Mouse (Mus musculus): Measurements from ENCODE around the gene Ddah1.

GRCm38 (mm10) chr3:145916374-145916773 is 157.9 kb downstream of the Ddah1 start:
- TF ChIP-seq CTCF (IDR thresholded peaks at IDR 0.05; ENCODE audit: borderline replicate concordance, extremely low read depth, insufficient read depth, insufficient read length) = no peak
- no peak for TF ChIP-seq POLR2A (IDR thresholded peaks at IDR 0.05; ENCODE audit: borderline replicate concordance, extremely low read depth, insufficient read depth, insufficient read length, poor library complexity, severe bottlenecking)

Data from brain, embryonic 14.5 days (tissue).